Mouse (Mus musculus) gastrocnemius, adult 8-10 months (tissue): ENCODE data around the gene Adra2b. TPM values are rescaled to one million over a fixed set of nuclear protein-coding genes. Genes with fewer than 3 reads are reported as not detected.

ENCODE experiments used
- DNase-seq, 2 experiments: peaks; one replicate each; pipeline ENCODE4 v3.0.0; 2022; ENCODE audit warnings: low spot score in 2 of 2
- total RNA-seq, 4 experiments: library from RNA; stranded (reverse); gene quantifications; 2 replicates each; pipeline ENCODE4 v1.2.4; 2022

Gene Adra2b
- total RNA-seq, 4 experiments from 2014 or later, result 0.41 to 0.83 (median 0.50) TPM

GRCm38 (mm10) chr2:127379250-127379649, 16.2 kb downstream of the Adra2b start:
- no peak for DNase-seq

GRCm38 (mm10) chr2:127383881-127384280, 20.9 kb downstream of the Adra2b start:
- DNase-seq, result no peak

GRCm38 (mm10) chr2:127387521-127387920, 24.5 kb downstream of the Adra2b start:
- DNase-seq, result no peak

GRCm38 (mm10) chr2:127390352-127390751, 27.3 kb downstream of the Adra2b start:
- DNase-seq, result no peak

GRCm38 (mm10) chr2:127390846-127391245, 27.8 kb downstream of the Adra2b start:
- no peak for DNase-seq

GRCm38 (mm10) chr2:127391323-127391722, 28.3 kb downstream of the Adra2b start:
- no peak for DNase-seq

- no peak for DNase-seq
Measured at GRCm38 (mm10) chr2:127394606-127395161, 31.7 kb downstream of the Adra2b start.

GRCm38 (mm10) chr2:127398738-127399137, 35.7 kb downstream of the Adra2b start:
- no peak for DNase-seq

- DNase-seq, result no peak
Measured at GRCm38 (mm10) chr2:127411126-127411525, 48.1 kb downstream of the Adra2b start.

GRCm38 (mm10) chr2:127415806-127416205, 52.8 kb downstream of the Adra2b start:
- DNase-seq, result no peak

GRCm38 (mm10) chr2:127416706-127417105, 53.7 kb downstream of the Adra2b start:
- DNase-seq, result no peak

Other genes with a start within 250 kb of the Adra2b start
- gene Ncaph, start 229.3 kb upstream of the Adra2b start, total RNA-seq, result 1 to 10 TPM in 2 of 4 experiments, under 1 TPM in 2; 0.44 to 1.2 (median 0.81) TPM
- gene Itpripl1, start 219.8 kb upstream of the Adra2b start, total RNA-seq, result 1 to 10 TPM; 3.3 to 4.8 (median 4.1) TPM
- gene 1810024B03Rik, start 154.9 kb upstream of the Adra2b start, total RNA-seq, result under 1 TPM; 0.36 to 0.90 (median 0.51) TPM
- 10 to 100 TPM; 48.9 to 54.3 (median 50.6) TPM for gene Snrnp200, start 154.8 kb upstream of the Adra2b start, total RNA-seq
- gene Ciao1, start 115.4 kb upstream of the Adra2b start, total RNA-seq, result 10 to 100 TPM; 48.9 to 57.8 (median 54.9) TPM
- gene Tmem127, start 115.3 kb upstream of the Adra2b start, total RNA-seq, result 10 to 100 TPM; 21.1 to 27.7 (median 25.2) TPM
- gene Stard7, start 93.0 kb upstream of the Adra2b start, total RNA-seq, result 100 to 1,000 TPM; 108 to 119 (median 116) TPM
- 1 to 10 TPM in 3 of 4 experiments, under 1 TPM in 1; 0.44 to 1.4 (median 1.1) TPM for gene Dusp2, start 27.0 kb upstream of the Adra2b start, total RNA-seq
- gene Astl, start 24.6 kb upstream of the Adra2b start, total RNA-seq, result not detected
- gene Gpat2, start 62.0 kb downstream of the Adra2b start, total RNA-seq, result not detected
- 10 to 100 TPM; 17.6 to 24.4 (median 20.8) TPM for gene Fahd2a, start 81.4 kb downstream of the Adra2b start, total RNA-seq
- under 1 TPM; 0.15 to 0.47 (median 0.24) TPM for gene Kcnip3, start 158.9 kb downstream of the Adra2b start, total RNA-seq
- gene Prom2, start 178.3 kb downstream of the Adra2b start, total RNA-seq, result not detected
- 1 to 10 TPM; 2.2 to 3.6 (median 2.3) TPM for gene Zfp661, start 223.9 kb downstream of the Adra2b start, total RNA-seq
- gene Mrps5, start 224.0 kb downstream of the Adra2b start, total RNA-seq, result 10 to 100 TPM; 64.8 to 78.4 (median 74.5) TPM